Mouse (Mus musculus) liver, adult 2 months (tissue): Measurements from ENCODE around the gene Thumpd1.

Experiments used
- CTCF ChIP-seq: fragments of 200-500 bp; IDR thresholded peaks from 2 replicates; pipeline ENCODE4 v1.5.1; 2011; ENCODE audit warnings: low read depth, low read length, control low read depth
- POLR2A ChIP-seq: fragments of 200-500 bp; IDR thresholded peaks from 2 replicates; pipeline ENCODE4 v1.6.1; 2011; ENCODE audit warnings: low read length, control low read depth; ENCODE audit not compliant: insufficient read depth; ENCODE audit errors: extremely low read depth

DNA sequence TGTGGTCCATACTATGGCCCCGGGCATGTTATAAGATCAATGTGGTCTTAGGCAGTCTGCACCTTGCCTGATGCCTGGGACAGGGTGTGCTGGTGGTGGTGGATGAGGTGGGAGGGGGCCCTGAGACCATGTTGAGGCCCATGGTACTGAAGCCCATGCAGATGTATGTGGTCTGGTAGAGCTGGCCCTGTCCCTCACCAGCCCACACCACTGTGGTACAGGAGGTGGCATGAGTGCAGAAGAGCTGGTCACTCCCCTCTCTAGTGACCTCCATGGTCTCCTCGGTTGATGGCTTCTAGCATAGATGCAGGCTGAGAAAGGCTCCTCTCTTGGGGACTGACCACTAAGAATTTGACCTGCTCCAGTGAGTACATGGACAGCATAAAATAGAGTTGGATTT is 18.3 kb upstream of the Thumpd1 start:
- TF ChIP-seq POLR2A (no peak), CTCF (no peak)
